Mouse (Mus musculus): ENCODE data around the gene Tbx19. TPM values are rescaled to one million over a fixed set of nuclear protein-coding genes. Genes with fewer than 3 reads are reported as not detected.

Gene Tbx19
- polyA plus RNA-seq, 1 experiment from 2014 or later = not detected

DNA sequence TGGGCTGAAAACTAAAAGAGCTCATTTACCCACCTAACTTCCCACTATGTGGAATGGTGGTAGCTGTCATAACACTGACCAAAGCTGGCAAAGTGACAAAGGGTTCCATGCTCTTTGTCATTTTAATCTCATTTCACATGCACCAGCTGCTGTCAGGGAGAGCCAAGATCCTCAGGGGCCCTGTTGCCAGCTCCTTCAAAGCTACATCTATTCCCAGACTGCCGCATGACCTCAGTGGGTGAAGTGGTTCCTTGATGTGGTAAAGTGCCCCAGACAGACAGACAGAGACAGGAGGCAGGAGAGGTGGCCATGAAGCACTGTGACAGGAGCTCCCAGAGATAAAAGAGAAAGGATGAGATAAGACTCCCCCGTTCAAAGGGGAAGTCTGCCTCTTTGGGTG, 49.9 kb downstream of the Tbx19 start:
- no peaks in the 10 kb centered on the region for H3K36me3 ChIP-seq (ENCODE audit: control insufficient read depth, insufficient read depth)
- H3K4me3 ChIP-seq (replicated peaks; ENCODE audit: low read length) = no peak overlapping the region
- no peaks in the 10 kb centered on the region for H3K27me3 ChIP-seq (replicated peaks; ENCODE audit: control insufficient read depth, insufficient read depth, low read length)
- no peak for ATAC-seq
- H3K27ac ChIP-seq (ENCODE audit: low read length) = no peak overlapping the region
- no peak overlapping the region for H3K4me2 ChIP-seq (ENCODE audit: low read length)
- 57% methylated on average over 2 of the region's 2 CpGs for WGBS
- H3K9me3 ChIP-seq (ENCODE audit: control insufficient read depth, low read length) = no peaks in the 10 kb centered on the region
- no peak overlapping the region for H3K9ac ChIP-seq (replicated peaks; ENCODE audit: low read depth, low read length)
- peaks cover 9% of the 10 kb centered on the region; the same call in 1 of the 2 replicates for H3K4me1 ChIP-seq (replicated peaks; ENCODE audit: control insufficient read depth, insufficient read depth, low read length)

DNA sequence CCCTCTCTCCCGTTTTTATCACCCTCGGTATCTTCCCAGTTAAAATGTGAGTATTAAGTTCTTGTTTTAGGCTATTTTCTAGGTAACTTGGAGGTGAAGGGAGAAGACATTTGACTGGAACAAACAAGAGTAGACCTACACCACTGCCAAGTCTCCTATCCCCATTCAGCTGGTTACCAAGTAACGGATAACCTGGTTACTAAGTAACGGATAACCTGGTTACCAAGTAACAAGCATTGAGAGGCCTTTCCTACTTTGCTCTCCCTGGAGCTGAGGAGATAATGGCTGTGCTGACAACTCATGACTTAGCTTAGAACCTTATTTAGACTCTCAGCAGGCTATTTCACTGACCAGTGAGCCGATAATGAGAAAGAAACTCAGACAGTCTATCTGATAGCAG, 51.4 kb downstream of the Tbx19 start:
- Histone ChIP-seq H3K9ac (replicated peaks; ENCODE audit: low read depth, low read length) (no peak overlapping the region), H3K4me1 (replicated peaks; ENCODE audit: control insufficient read depth, insufficient read depth, low read length) (peaks cover 9% of the 10 kb centered on the region; the same call in 1 of the 2 replicates), H3K4me3 (replicated peaks; ENCODE audit: low read length) (no peak overlapping the region), H3K27ac (ENCODE audit: low read length) (no peak overlapping the region), H3K9me3 (ENCODE audit: control insufficient read depth, low read length) (no peaks in the 10 kb centered on the region), H3K36me3 (ENCODE audit: control insufficient read depth, insufficient read depth) (no peaks in the 10 kb centered on the region), H3K27me3 (replicated peaks; ENCODE audit: control insufficient read depth, insufficient read depth, low read length) (no peaks in the 10 kb centered on the region), H3K4me2 (ENCODE audit: low read length) (no peak overlapping the region)
- 70% methylated on average over 5 of the region's 5 CpGs for WGBS
- peak; percentile 32; the same call in 1 of the 2 replicates for ATAC-seq

DNA sequence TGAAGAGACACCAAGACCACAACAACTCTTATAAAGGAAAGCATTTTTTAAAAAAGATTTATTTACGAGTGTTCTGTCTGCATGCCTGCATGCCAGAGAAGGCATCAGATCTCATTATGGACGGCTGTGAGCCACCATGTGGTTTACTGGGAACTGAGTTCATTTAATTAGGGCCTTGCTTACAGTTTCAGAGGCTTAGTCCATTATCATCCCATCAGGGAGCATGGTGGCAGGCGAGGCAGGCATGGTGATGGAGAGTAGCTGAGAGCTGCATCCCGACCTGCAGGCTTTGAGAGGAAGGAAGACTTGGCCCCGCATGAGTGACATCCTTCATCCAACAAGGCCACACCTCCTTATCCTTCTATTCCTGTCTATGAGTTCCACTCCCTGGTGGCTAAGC, 52.1 kb downstream of the Tbx19 start:
- Histone ChIP-seq H3K27me3 (replicated peaks; ENCODE audit: control insufficient read depth, insufficient read depth, low read length) (no peaks in the 10 kb centered on the region), H3K9me3 (ENCODE audit: control insufficient read depth, low read length) (no peaks in the 10 kb centered on the region), H3K27ac (ENCODE audit: low read length) (no peak overlapping the region), H3K9ac (replicated peaks; ENCODE audit: low read depth, low read length) (no peak overlapping the region), H3K4me3 (replicated peaks; ENCODE audit: low read length) (no peak overlapping the region), H3K4me2 (ENCODE audit: low read length) (no peak overlapping the region), H3K36me3 (ENCODE audit: control insufficient read depth, insufficient read depth) (no peaks in the 10 kb centered on the region), H3K4me1 (replicated peaks; ENCODE audit: control insufficient read depth, insufficient read depth, low read length) (peaks cover 9% of the 10 kb centered on the region; the same call in 1 of the 2 replicates)
- WGBS = 44% methylated on average over 5 of the region's 5 CpGs
- ATAC-seq = peak; percentile 37

DNA sequence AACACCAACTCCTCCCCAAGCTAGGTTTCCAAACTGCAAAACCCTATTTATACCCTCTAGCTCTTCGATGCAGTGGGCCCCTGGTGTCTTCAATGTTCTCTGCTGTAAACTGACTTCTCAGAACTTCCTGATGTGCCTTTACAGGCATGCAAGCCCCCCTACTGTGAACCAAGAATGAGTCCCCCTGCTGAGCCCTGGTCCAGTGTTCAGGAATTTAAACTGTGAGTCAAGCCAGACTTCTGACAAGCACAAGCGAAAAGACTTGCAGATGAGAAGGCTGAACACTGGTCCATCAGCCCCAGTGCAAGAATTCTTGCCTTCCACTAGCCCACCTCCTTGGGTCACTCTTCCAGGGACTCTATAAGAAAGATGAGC, 54.6 kb downstream of the Tbx19 start:
- Histone ChIP-seq H3K4me1 (replicated peaks; ENCODE audit: control insufficient read depth, insufficient read depth, low read length) (peaks cover 9% of the 10 kb centered on the region), H3K9ac (replicated peaks; ENCODE audit: low read depth, low read length) (no peak overlapping the region), H3K9me3 (ENCODE audit: control insufficient read depth, low read length) (no peaks in the 10 kb centered on the region), H3K36me3 (ENCODE audit: control insufficient read depth, insufficient read depth) (no peaks in the 10 kb centered on the region), H3K27ac (ENCODE audit: low read length) (no peak overlapping the region), H3K4me3 (replicated peaks; ENCODE audit: low read length) (no peak overlapping the region), H3K27me3 (replicated peaks; ENCODE audit: control insufficient read depth, insufficient read depth, low read length) (no peaks in the 10 kb centered on the region), H3K4me2 (ENCODE audit: low read length) (no peak overlapping the region)
- ATAC-seq = no peak
- 51% methylated on average over 2 of the region's 2 CpGs for WGBS

DNA sequence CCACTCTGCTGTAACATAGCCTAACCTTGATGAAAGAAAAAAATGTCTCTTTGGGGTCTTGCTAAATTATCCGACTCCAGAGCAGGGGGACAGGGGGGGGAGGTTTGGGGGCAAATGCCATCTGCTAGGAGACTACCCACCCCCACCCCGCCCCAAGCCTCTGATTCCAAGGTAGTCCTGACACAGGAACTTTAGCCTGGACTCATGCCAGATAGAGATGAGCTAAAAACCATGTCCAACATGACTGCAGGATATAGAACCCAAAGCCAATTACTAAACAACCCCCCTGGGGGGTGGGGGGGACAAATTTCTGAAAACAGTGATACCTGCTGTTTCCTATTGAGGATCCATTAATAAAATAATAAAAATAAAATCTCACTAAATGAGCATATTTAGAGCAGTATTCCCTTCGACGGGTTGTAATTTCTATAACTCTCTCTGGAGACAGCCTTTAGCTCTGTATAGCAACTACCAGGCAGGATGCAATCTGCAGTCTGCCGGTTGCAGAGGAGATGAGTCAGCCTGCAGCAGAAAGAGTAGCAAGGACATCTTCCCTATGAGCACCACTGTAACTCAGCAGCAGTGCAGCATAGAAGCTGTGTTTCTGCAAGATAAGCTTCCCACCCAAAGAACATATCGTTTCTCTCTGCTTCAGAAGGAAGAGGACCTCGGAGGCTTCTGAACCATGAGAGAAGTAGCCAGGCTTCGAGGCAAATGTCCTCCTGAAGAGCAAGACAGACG, 55.1 kb downstream of the Tbx19 start:
- Histone ChIP-seq H3K4me1 (replicated peaks; ENCODE audit: control insufficient read depth, insufficient read depth, low read length) (peaks cover 5% of the 10 kb centered on the region), H3K4me3 (replicated peaks; ENCODE audit: low read length) (no peak overlapping the region), H3K36me3 (ENCODE audit: control insufficient read depth, insufficient read depth) (no peaks in the 10 kb centered on the region), H3K27me3 (replicated peaks; ENCODE audit: control insufficient read depth, insufficient read depth, low read length) (no peaks in the 10 kb centered on the region), H3K4me2 (ENCODE audit: low read length) (no peak overlapping the region), H3K9ac (replicated peaks; ENCODE audit: low read depth, low read length) (no peak overlapping the region), H3K9me3 (ENCODE audit: control insufficient read depth, low read length) (no peaks in the 10 kb centered on the region), H3K27ac (ENCODE audit: low read length) (no peak overlapping the region)
- ATAC-seq = no peak
- WGBS = 78% methylated on average over 9 of the region's 9 CpGs

DNA sequence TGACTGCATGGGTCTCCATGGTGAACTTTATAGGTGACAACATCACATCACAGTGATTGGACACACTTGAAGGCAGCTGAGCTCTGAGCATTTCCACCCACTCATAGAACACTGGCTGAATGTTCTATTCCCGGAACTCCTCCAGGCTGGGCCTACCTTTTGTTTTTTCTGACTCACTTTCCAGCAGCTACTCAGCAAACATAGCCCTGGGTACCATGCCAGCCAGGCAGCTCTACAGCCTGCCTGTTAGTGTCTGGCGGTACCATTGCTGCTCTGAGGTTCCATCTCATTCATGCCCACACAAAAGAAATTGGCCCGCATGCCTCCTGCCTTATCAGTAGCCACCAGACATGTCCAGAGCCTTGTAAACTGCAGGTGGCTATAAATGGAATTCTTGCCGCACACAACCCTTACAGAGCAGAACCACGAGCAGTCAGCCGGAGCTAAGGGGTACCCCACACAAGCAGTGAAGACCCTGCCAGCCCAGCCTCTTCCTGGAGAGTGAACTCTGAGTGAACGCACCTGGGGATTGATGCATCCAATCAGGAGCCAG, 55.8 kb downstream of the Tbx19 start:
- no peaks in the 10 kb centered on the region for H3K27me3 ChIP-seq (replicated peaks; ENCODE audit: control insufficient read depth, insufficient read depth, low read length)
- no peak overlapping the region for H3K9ac ChIP-seq (replicated peaks; ENCODE audit: low read depth, low read length)
- no peak overlapping the region for H3K27ac ChIP-seq (ENCODE audit: low read length)
- H3K4me1 ChIP-seq (replicated peaks; ENCODE audit: control insufficient read depth, insufficient read depth, low read length) = peaks cover 5% of the 10 kb centered on the region; the same call in 1 of the 2 replicates
- H3K36me3 ChIP-seq (ENCODE audit: control insufficient read depth, insufficient read depth) = no peaks in the 10 kb centered on the region
- no peak overlapping the region for H3K4me2 ChIP-seq (ENCODE audit: low read length)
- no peaks in the 10 kb centered on the region for H3K9me3 ChIP-seq (ENCODE audit: control insufficient read depth, low read length)
- no peak overlapping the region for H3K4me3 ChIP-seq (replicated peaks; ENCODE audit: low read length)
- ATAC-seq = peak; percentile 19; the same call in 1 of the 2 replicates
- 73% methylated on average over 7 of the region's 7 CpGs for WGBS

DNA sequence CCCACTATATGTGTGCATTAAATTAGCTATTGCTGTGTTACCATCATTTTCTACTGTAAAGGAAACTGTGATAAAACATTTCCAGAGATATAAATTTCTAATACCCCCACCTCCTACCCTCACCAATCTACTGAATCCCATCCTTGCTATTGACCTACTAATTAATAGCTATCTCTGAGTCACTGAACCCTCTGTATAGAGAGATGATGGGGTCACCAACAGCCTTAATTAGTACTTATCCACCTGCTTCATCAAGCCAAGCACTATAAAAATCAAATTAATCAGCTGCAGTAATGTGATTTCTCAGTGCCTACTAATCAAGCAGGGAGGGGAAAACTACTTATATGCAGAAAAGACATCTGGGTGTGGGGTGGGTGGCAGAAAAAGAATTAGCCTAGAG, 61.0 kb downstream of the Tbx19 start:
- H3K27ac ChIP-seq (ENCODE audit: low read length) = no peak overlapping the region
- peak; percentile 50; the same call in 1 of the 2 replicates for ATAC-seq
- H3K9ac ChIP-seq (replicated peaks; ENCODE audit: low read depth, low read length) = no peak overlapping the region
- no peaks in the 10 kb centered on the region for H3K27me3 ChIP-seq (replicated peaks; ENCODE audit: control insufficient read depth, insufficient read depth, low read length)
- no peaks in the 10 kb centered on the region for H3K36me3 ChIP-seq (ENCODE audit: control insufficient read depth, insufficient read depth)
- H3K4me3 ChIP-seq (replicated peaks; ENCODE audit: low read length) = no peak overlapping the region
- H3K9me3 ChIP-seq (ENCODE audit: control insufficient read depth, low read length) = no peaks in the 10 kb centered on the region
- no peak overlapping the region for H3K4me2 ChIP-seq (ENCODE audit: low read length)
- peaks cover 3% of the 10 kb centered on the region for H3K4me1 ChIP-seq (replicated peaks; ENCODE audit: control insufficient read depth, insufficient read depth, low read length)

DNA sequence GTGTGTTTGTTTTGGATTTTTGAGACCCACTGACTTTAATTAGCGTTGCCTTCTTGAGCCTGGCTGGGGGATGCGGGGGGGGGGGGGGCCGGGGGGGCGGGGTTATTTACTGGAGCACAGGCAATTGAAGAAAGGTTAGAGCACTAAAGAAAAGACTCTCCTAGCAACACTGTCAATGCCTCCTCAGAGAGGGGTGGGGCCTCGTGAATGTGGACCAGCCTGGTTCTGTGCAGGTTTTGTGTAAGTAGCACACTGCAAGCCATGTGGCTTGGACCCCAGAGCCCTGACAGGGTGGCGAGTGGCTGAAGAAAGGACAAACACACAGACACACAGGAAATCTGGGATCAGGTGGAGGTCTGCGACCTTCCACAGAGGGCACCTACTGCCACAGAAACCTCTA, 65.7 kb downstream of the Tbx19 start:
- peaks cover 8% of the 10 kb centered on the region for H3K4me1 ChIP-seq (replicated peaks; ENCODE audit: control insufficient read depth, insufficient read depth, low read length)
- no peak overlapping the region for H3K4me2 ChIP-seq (ENCODE audit: low read length)
- no peak overlapping the region for H3K4me3 ChIP-seq (replicated peaks; ENCODE audit: low read length)
- H3K9me3 ChIP-seq (ENCODE audit: control insufficient read depth, low read length) = no peaks in the 10 kb centered on the region
- no peaks in the 10 kb centered on the region for H3K36me3 ChIP-seq (ENCODE audit: control insufficient read depth, insufficient read depth)
- no peaks in the 10 kb centered on the region for H3K27me3 ChIP-seq (replicated peaks; ENCODE audit: control insufficient read depth, insufficient read depth, low read length)
- 12% methylated on average over 7 of the region's 7 CpGs for WGBS
- H3K9ac ChIP-seq (replicated peaks; ENCODE audit: low read depth, low read length) = no peak overlapping the region
- H3K27ac ChIP-seq (ENCODE audit: low read length) = no peak overlapping the region
- ATAC-seq = no peak

DNA sequence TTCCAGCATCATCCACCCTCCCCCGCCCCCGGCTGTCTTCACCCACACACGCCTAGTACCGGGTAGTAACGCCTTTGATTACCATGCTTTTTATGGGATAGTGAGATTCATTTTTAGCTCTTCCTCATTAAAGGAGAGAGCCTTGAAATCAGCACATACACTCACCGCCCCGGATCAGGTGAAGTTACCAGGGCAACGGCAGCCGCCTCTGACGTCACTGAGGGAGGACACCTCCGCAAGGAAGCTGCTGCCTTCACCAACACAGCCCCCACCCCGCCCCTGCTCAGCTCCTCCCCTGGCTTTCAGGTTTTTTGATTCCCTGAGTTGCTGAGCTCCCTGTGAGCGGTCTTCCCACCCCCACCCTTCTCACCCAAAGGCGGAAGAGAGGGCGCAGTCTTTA, 68.9 kb downstream of the Tbx19 start:
- Histone ChIP-seq H3K36me3 (ENCODE audit: control insufficient read depth, insufficient read depth) (no peaks in the 10 kb centered on the region), H3K4me2 (ENCODE audit: low read length) (peak overlapping the region; percentile 51), H3K9ac (replicated peaks; ENCODE audit: low read depth, low read length) (peak overlapping the region; percentile 23), H3K9me3 (ENCODE audit: control insufficient read depth, low read length) (no peaks in the 10 kb centered on the region), H3K27me3 (replicated peaks; ENCODE audit: control insufficient read depth, insufficient read depth, low read length) (no peaks in the 10 kb centered on the region), H3K4me3 (replicated peaks; ENCODE audit: low read length) (peak overlapping the region; percentile 33), H3K4me1 (replicated peaks; ENCODE audit: control insufficient read depth, insufficient read depth, low read length) (peaks cover 7% of the 10 kb centered on the region), H3K27ac (ENCODE audit: low read length) (peak overlapping the region; percentile 48; the same call in 1 of the 2 replicates)
- ATAC-seq = peak; percentile 96
- 6% methylated on average over 15 of the region's 15 CpGs for WGBS
